Mouse (Mus musculus) macrophage (primary cell): Measurements from ENCODE around the gene Rps25. TPM values are rescaled to one million over a fixed set of nuclear protein-coding genes. Genes with fewer than 3 reads are reported as not detected.
"Not testable (repeated sequence)": the region's sequence is repeated elsewhere in the genome, so short reads cannot be mapped to it uniquely, and the experiment has no call there.

Experiments
- H3K27ac ChIP-seq: fragments of 350-480 bp; formaldehyde crosslinking; 2 replicates; pipeline ENCODE4 v1.9.0; 2021
- H3K36me3 ChIP-seq: fragments of 350-480 bp; formaldehyde crosslinking; 2 replicates; pipeline ENCODE4 v1.9.0; 2021; ENCODE audit errors: inconsistent target
- H3K4me3 ChIP-seq: fragments of 350-480 bp; formaldehyde crosslinking; 2 replicates; pipeline ENCODE4 v1.9.0; 2021; ENCODE audit errors: inconsistent target
- H3K79me2 ChIP-seq: fragments of 350-480 bp; formaldehyde crosslinking; 2 replicates; pipeline ENCODE4 v1.9.0; 2021; ENCODE audit errors: inconsistent target
- WGBS: methylation state at CpG from one replicate; pipeline ENCODE4 v1.1.7; 2026; ENCODE audit warnings: inconsistent platforms; ENCODE audit not compliant: missing documents; 5-methylcytosine and 5-hydroxymethylcytosine counted together
- polyA plus RNA-seq: library from polyadenylated mRNA; stranded (reverse); fragments of 250-400 nt; gene quantifications from 3 replicates; pipeline ENCODE4 v1.2.4, GENCODE M21; 2018; ENCODE audit warnings: inconsistent platforms

Rps25 gene
- polyA plus RNA-seq, 1 experiment from 2014 or later: 1,052 TPM

DNA sequence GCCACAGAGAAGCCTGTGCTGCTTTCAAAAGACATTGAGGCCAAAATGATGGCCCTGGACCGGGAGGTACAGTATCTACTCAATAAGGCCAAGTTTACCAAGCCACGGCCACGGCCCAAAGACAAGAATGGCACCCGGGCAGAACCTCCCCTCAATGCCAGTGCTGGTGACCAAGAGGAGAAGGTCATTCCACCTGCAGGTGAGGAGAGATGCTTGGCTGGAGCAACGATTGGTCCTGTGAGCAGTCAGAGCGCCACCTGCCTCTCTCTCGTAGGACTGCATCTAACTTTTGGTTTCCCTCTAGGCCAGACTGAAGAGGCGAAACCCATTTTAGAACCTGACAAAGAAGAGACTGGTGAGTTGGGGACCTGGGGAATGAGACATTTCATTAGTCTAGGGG, 17.7 kb upstream of the Rps25 start:
- Histone ChIP-seq H3K4me3 (no peak overlapping the region), H3K36me3 (peaks cover 54% of the 10 kb centered on the region), H3K79me2 (no peaks in the 10 kb centered on the region), H3K27ac (no peak overlapping the region)
- WGBS: 60% methylated on average over 8 of the region's 8 CpGs

DNA sequence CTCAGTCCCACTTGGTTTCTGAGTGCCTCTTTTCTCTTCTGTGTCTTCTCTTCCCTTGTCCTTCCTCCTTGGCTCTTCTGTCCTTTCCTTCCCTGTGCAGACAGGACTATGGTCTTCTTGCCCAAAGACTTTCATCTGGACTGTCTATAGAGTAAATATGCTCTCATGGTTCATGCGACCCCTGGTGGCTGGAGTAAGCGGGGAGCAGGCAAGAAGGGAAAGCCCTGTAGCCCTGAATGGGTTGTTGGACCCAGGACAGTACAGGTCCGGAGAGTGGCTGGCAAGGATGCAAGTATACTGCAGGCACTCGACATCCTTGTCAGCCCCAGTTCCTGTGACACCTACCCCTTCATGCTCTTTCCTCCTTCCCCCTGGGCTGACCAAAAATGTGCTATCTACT, 15.5 kb upstream of the Rps25 start:
- WGBS: 32% methylated on average over 4 of the region's 4 CpGs
- Histone ChIP-seq H3K27ac (no peak overlapping the region), H3K4me3 (no peak overlapping the region), H3K36me3 (peaks cover 33% of the 10 kb centered on the region; the same call in 1 of the 2 replicates), H3K79me2 (no peaks in the 10 kb centered on the region)

DNA sequence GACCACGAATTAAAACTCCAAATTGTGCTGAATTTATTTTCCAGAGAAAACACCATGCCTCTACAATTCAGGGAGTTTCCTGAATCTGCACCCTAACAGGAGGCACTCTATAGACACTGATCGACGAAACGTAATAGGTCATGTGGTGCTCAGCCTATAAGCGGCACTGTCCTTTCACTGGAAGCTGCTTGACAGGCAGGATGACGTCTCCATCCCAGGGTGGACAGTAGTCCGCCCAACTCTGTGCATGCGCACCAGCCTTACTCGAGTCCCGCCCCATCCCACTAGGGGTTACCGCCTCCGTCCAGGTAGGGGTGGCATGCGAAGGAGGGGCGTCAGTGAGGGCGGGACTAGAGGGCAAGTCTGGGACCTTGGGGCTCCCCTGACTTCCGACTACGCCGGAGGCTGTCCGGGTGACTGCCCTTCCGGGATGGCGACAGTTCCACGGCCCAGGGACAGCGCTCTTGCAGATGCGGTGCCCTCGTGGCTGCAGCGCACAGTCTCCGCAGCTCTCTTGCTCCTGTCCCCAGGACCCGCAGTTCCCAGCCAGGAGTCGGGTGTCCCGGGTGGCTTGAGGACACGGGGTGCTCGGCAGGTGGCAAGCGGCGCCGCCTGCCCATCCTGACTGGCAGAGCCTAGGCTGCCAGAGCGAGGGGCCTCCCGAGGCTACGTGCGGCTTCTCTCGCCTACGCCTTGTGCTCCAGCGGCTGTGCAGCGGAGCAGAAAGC, 10.1 kb upstream of the Rps25 start, which contains the start of gene Slc37a4:
Gene Slc37a4 (plus strand): TSS at position 169 of the 728 bp plus-strand sequence.
- peak within 1 kb of the TSS; percentile 66 for H3K27ac ChIP-seq
- H3K36me3 ChIP-seq: peaks cover 19% of the 10 kb centered on the region; the same call in 1 of the 2 replicates
- H3K4me3 ChIP-seq: peak within 1 kb of the TSS; percentile 72
- H3K79me2 ChIP-seq: no peaks in the 10 kb centered on the region
- WGBS: under 1% methylated on average over 43 of the region's 43 CpGs

- H3K36me3 ChIP-seq: peaks cover 30% of the 10 kb centered on the region
- H3K27ac ChIP-seq: peak overlapping the region; percentile 66
- 63% methylated on average over 4 of the region's 4 CpGs for WGBS
- peak overlapping the region; percentile 72 for H3K4me3 ChIP-seq
- H3K79me2 ChIP-seq: no peaks in the 10 kb centered on the region
These were observed 8.9 kb upstream of the Rps25 start for GRCm38 (mm10) chr9:44398087-44398486.

- H3K36me3 ChIP-seq: peaks cover 35% of the 10 kb centered on the region
- peak overlapping the region; percentile 66; the same call in 1 of the 2 replicates for H3K27ac ChIP-seq
- H3K4me3 ChIP-seq: no peak overlapping the region
- no peaks in the 10 kb centered on the region; the same call in 1 of the 2 replicates for H3K79me2 ChIP-seq
- 96% methylated on average over 9 of the region's 9 CpGs for WGBS
These were observed 8.4 kb upstream of the Rps25 start for GRCm38 (mm10) chr9:44398551-44398950.

DNA sequence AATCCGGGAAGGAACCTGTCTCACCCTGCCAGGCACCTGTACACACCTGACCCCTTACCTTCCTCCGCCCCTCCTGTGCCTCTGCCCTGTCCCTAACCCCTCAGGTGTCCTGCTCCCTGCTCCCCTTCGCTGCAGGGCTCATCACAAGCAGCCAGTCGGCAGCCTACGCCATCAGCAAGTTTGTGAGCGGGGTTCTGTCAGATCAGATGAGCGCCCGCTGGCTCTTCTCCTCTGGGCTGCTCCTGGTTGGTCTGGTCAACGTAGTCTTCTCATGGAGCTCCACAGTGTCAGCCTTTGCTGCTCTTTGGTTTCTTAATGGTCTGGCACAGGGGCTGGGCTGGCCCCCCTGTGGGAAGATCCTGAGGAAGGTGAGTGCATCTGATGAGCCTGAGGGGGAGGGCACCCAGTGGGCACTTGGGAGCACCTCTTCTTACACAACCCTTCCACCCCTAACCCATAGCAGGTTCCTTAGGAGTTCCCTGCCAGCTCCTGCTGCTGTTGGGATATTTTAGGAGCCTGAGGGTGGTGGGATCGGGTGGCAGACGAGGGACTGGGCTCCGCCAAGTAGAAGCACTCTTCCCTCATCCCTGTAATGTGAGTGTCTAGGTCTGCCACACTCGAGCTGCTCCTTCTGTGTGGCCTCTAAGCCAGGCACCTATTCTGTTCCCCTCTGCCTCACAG, 7.7 kb upstream of the Rps25 start:
- no peak overlapping the region for H3K27ac ChIP-seq
- H3K36me3 ChIP-seq: peaks cover 42% of the 10 kb centered on the region
- no peak overlapping the region for H3K4me3 ChIP-seq
- H3K79me2 ChIP-seq: peaks cover 5% of the 10 kb centered on the region; the same call in 1 of the 2 replicates
- 95% methylated on average over 13 of the region's 13 CpGs for WGBS

- peaks cover 47% of the 10 kb centered on the region for H3K36me3 ChIP-seq
- peaks cover 10% of the 10 kb centered on the region; the same call in 1 of the 2 replicates for H3K79me2 ChIP-seq
- H3K4me3 ChIP-seq: no peak overlapping the region
- 90% methylated on average over 6 of the region's 6 CpGs for WGBS
- H3K27ac ChIP-seq: no peak overlapping the region
These were observed 7.2 kb upstream of the Rps25 start for GRCm38 (mm10) chr9:44399795-44400114.

DNA sequence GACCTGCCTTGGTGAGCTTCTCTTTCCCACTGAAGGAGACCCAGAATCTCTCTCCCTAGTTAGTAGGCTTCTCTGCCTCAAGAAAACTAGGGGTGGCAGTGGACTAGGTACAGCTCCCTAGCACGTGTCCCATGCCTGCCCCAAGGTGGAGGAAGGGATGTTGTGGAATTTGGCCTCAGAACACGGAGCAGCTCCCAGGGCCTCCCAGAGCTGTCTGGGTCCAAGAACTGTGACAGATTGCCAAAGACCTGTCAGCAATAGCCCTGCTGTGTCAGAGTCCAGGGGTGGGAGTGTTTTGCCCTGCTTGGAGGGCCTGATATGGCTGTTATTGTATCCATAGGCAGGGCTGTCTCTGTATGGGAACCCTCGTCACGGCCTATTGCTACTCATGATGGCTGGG, 5.9 kb upstream of the Rps25 start:
- no peak overlapping the region for H3K4me3 ChIP-seq
- 92% methylated on average over 4 of the region's 4 CpGs for WGBS
- peaks cover 51% of the 10 kb centered on the region for H3K36me3 ChIP-seq
- peaks cover 23% of the 10 kb centered on the region for H3K79me2 ChIP-seq
- no peak overlapping the region for H3K27ac ChIP-seq

- Histone ChIP-seq H3K4me3 (no peak overlapping the region), H3K79me2 (peaks cover 56% of the 10 kb centered on the region), H3K27ac (no peak overlapping the region), H3K36me3 (peaks cover 59% of the 10 kb centered on the region)
- WGBS: 85% methylated on average over 2 of the region's 3 CpGs
These were observed 1.9 kb upstream of the Rps25 start for GRCm38 (mm10) chr9:44405011-44405410.

DNA sequence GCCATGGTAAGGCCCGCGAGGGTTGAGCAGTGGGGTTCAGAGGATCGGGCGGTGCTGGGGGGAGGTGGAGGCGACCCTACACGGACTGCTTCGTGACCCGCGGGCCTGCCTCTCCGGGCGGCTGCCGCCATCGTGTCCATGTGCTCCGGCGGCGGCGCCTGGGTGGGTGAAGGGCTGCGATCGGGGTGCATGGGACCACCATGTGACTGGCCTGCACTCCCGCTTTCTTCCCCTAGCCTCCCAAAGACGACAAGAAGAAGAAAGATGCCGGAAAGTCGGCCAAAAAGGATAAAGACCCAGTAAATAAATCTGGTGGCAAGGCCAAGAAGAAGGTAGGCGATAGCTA, 786 bp downstream of the Rps25 start:
- WGBS: 2% methylated on average over 24 of the region's 24 CpGs
- Histone ChIP-seq H3K36me3 (peaks cover 57% of the 10 kb centered on the region), H3K27ac (peak overlapping the region; percentile 95), H3K79me2 (peaks cover 63% of the 10 kb centered on the region), H3K4me3 (peak overlapping the region; percentile 86)

DNA sequence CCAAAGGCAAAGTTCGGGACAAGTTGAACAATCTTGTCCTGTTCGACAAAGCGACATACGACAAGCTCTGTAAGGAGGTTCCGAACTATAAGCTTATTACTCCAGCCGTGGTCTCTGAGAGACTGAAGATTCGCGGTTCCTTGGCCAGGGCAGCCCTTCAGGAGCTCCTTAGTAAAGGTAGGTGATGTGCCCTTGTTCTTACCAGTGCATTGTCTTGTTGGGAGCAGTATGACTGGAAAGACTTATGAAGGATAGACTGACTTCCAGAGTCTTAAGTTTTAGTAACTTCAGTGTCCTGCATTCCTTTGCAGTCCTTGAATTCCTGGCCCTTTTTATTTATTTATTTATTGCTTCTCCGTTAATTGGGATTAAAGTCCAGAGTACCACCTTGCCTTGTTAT, 1.8 kb downstream of the Rps25 start:
- 70% methylated on average over 5 of the region's 9 CpGs for WGBS
- peaks cover 63% of the 10 kb centered on the region for H3K79me2 ChIP-seq
- H3K36me3 ChIP-seq: peaks cover 58% of the 10 kb centered on the region
- H3K27ac ChIP-seq: not testable (repeated sequence)
- H3K4me3 ChIP-seq: peak overlapping the region; percentile 86; the same call in 1 of the 2 replicates

GRCm38 (mm10) chr9:44410647-44411336, 3.9 kb downstream of the Rps25 start:
- WGBS: 91% methylated on average over 2 of the region's 2 CpGs
- no peak overlapping the region for H3K4me3 ChIP-seq
- H3K79me2 ChIP-seq: peaks cover 44% of the 10 kb centered on the region
- H3K36me3 ChIP-seq: peaks cover 49% of the 10 kb centered on the region
- no peak overlapping the region for H3K27ac ChIP-seq

DNA sequence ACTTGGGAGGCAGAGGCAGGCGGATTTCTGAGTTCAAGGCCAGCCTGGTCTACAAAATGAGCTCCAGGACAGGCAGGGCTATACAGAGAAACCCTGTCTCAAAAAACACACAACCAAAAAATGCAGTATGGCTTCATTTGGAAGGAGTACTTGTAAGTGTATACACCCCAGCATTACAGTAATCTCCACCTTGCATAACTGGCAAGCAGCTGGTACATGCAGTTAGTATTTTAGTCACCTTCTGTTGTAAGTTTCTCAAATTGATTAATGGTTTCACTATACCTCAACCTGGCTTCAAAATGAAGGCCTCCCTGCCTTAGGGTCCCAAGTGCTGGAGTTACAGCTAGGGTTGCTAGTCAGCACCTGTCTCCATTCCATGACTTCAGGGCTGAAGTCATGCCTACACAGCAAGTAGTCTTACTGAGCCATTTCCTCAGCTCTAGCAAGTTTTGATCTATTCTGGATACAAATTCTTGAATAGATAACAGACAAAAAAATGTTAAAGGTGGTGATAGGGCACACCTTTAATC, 4.7 kb downstream of the Rps25 start:
- no peak overlapping the region for H3K27ac ChIP-seq
- WGBS: 75% methylated on average over 1 of the region's 1 CpGs
- H3K4me3 ChIP-seq: no peak overlapping the region
- peaks cover 49% of the 10 kb centered on the region for H3K36me3 ChIP-seq
- peaks cover 44% of the 10 kb centered on the region for H3K79me2 ChIP-seq

GRCm38 (mm10) chr9:44412306-44412705, 5.4 kb downstream of the Rps25 start:
- WGBS: 74% methylated on average over 4 of the region's 4 CpGs
- H3K27ac ChIP-seq: no peak overlapping the region
- peaks cover 46% of the 10 kb centered on the region for H3K79me2 ChIP-seq
- no peak overlapping the region for H3K4me3 ChIP-seq
- peaks cover 49% of the 10 kb centered on the region for H3K36me3 ChIP-seq

DNA sequence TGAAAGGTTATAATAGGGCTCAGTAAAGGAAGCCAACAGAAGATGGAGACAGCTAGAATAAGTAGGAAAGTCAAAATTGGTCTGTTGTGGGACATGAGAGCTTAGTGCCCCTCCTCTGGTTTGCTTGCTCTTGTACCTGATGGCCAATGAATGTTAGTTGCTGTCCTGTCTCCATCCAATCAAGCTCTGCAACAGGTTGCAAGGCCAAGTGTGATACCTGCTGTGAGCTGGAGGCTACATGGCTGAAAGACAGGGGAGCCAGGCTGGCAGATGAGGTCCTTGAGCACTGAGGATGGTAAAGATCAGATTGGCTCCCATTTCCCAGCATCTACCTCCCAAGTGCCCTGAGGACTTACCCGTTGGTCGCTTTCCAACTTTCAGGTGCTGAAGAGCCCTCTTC, 5.8 kb downstream of the Rps25 start:
- Histone ChIP-seq H3K27ac (no peak overlapping the region), H3K4me3 (no peak overlapping the region), H3K79me2 (peaks cover 46% of the 10 kb centered on the region), H3K36me3 (peaks cover 49% of the 10 kb centered on the region)
- WGBS: 100% methylated on average over 2 of the region's 2 CpGs
